Mouse (Mus musculus): ENCODE results near the gene F8.
"Not testable (repeated sequence)": the region's sequence is repeated elsewhere in the genome, so short reads cannot be mapped to it uniquely, and the experiment has no call there.

The F8 gene

DNA sequence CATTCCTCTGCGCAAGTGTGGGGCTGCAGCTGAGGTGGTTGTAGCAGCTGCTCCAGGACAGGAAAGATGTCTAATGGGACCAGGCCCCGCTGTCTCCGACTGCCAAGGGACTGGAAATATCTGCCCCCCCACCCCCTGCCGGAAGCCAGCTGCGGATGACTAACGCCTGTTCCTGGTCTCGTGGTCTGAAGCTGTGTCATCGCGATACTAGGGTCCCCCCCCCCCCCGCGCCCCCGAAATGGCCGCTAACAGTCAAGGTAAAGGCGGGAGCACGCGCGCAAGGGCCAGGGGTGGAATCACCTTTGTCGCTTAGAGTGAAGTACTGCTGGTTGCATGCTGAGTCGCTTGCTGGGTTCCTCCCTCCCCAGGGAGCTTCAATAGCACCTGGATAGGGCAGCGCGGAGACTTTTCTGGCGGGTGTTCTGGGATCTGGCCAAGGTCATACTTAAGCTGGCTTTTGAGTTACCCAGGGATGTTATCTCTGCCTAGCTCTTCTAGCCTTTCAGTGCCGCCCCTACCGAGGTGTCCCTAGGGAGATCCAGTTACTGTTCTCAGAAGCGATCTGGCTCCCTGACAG lies at the start of gene F8, which contains the start of gene Fundc2:
Gene F8, minus strand, starts transcription at position 421 of the 577 bp plus-strand sequence.
Gene Fundc2, plus strand, starts transcription at position 205 of the 577 bp plus-strand sequence.
- peak; percentile 93 for DNase-seq (ENCODE audit: low read depth)

DNA sequence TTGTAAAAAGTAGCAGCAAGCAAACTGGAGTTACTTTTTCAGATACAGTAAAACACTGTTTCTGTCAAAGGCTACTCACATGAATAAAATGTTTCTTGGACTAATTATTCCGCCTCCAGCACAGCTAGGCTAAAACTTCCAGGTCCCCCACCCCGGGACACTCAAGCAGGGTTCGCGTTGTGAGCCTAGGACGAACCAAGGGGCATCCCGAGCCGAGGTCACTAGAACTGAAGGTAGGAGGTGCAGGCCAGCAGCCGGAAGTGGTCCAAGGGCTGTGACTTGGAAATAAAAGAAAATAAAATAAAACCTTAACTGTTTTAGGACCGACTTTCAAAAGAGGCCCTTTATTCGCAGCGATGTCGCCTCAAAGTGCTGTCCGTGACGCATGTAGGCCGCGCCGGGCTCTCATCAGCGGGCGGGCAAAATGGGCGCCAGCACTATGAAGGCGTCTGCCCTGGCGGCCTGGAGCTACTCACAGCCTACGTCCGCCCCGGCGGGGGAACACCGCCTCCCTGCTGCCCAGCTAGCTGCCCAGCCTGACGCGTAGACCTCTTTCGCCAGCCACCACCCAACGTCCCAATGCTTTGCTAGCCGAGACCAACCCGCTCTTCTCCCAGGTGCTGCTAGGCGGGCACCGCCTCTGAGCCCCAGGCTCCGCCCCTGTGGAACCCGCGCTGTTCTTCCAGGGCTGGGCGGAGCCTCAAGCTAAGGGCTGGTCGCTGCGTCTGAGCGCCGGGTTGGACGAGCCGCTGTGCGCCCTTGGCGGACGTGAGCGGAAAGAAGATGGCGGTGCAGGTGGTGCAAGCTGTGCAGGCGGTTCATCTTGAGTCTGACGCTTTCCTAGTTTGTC lies 33.7 kb upstream of the F8 start, which contains the start of the genes Cmc4, Mtcp1 and Brcc3:
Gene Cmc4, minus strand, starts transcription at position 649 of the 850 bp plus-strand sequence.
Gene Mtcp1, minus strand, starts transcription at position 653 of the 850 bp plus-strand sequence.
Gene Brcc3, plus strand, starts transcription at position 693 of the 850 bp plus-strand sequence.
- DNase-seq (ENCODE audit: low read depth) = peak; percentile 93

DNA sequence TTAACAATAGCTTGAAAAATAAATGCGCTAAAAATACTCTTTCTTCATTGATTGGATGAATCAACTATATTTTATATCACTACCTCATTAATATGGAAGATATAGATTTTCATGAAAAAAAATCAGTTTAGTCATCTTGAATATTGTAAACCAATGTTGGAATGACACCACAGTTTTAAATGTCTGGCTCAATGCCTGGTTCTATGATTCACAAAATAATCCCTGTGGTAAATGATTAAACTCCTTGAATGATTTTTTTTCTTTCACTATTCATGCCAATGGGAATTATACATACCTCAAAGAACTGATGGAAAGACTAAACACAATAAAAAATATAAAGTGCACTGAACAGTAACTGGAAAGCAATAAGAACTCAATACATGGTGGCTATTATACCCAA lies 27.3 kb upstream of the F8 start:
- no peak for DNase-seq (ENCODE audit: low read depth)

DNA sequence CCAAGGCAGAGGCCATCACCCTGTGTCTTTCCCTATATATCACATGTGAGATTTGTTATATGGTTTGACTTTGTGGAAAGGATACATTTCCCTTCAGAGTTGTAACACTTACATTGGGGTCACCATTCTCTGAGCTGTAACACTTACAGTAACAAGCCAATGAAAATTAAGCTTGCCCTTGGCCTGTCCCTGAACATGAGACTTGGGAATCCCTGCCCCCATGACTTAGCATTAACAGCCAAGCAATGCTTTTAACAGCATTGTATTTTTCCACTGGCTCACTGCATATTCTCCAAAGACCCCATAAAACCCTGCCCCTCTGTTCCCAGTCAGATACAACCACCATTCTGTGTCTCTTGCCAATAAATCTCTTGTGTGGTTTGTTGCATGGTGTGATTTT lies 20.9 kb upstream of the F8 start:
- no peak for DNase-seq (ENCODE audit: low read depth)

DNA sequence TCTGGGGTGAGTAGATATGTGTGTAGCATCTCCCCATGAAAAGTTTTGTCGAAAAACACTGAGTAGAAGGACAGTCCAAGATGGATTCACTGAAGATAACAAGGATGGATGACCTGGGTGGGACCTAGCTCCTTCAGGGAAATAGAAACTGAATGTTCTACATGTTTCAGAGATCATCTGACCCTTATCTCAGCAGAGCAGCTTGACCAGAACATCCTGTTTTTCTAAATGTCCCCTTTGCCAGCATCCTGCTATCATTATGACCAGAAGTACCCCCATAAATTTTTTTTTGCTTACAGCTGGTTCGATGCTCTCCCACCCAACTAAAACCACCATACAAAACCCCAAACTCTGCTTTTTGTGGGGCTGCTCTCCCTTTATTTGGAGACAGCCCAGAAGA lies 20.3 kb upstream of the F8 start:
- peak; percentile 88 for DNase-seq (ENCODE audit: low read depth)

DNA sequence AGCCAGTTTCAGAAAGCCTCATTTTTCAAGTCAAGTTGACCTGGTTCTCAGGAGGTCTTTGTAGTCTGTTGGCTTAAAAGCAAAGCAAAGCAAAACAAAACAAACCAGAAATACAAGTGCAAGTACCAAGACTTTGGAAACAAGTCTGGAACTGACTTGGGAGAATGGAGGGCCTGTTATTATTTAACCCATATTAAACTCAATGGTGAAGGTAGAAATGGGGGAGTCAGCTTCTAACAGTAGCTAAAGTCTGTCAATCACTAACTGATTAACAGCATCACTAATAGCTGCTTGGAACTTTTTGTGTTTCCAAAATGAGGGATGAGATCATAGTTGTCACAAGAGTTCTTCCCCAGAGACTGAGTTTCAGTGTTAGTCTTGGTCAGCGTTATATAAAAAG lies 17.1 kb upstream of the F8 start:
- DNase-seq (ENCODE audit: low read depth) = no peak

DNA sequence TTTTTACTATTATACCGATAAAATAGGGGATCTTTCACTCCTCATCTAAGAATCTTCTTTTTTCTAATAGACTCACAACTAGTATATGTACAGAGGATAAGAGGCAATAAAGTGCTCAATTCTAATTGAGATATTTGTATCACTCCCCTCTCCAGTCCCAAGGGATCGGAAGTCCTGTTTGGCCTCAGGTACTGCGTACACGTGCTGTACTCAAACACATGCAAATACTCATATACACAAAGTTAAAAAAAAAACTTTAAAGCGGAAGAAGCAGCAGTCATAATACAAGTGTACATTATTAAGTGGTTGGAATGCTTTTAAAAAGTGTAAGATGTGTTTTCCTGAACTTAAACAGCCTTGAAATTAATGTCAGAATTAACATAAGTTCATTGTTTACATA lies 716 bp downstream of the F8 start:
- no peak for DNase-seq (ENCODE audit: low read depth)

DNA sequence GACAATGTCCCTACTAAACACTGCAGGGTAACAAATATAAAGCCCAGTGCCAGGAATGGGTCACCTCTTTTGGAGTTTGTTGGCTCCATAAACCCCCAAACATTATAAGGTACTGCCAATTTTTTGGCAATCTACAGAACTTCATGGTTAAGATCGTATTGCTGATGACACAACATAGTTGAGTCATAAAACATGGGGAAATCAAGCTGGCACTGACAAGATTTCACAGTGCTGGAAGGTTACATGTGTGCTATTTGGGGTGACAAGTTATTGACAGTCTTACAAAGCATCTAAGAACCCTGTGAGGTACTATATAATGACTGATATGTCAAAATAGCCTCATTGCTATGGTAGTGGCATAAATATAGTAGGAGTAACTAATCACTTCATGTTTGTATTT lies 1.2 kb downstream of the F8 start:
- peak; percentile 62 for DNase-seq (ENCODE audit: low read depth)

DNA sequence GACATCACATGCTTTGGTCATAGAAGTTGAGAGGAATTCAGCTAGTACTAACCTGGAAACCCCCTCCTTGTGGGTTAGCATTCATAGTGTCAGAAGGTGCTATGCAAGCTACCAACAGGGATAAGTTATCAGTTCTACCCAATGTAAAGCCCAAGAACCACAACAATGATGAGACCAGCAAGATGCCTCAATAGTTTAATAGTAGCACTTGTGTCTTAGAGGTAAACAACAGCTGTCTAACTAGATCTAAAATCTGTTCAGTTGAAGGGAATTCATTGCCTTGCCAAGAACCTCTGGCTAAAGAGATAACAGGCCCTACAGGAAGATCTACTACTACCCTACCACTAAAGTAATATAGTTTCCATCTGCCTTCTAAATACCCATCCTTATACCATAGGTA lies 5.6 kb downstream of the F8 start:
- no peak for DNase-seq (ENCODE audit: low read depth)

DNA sequence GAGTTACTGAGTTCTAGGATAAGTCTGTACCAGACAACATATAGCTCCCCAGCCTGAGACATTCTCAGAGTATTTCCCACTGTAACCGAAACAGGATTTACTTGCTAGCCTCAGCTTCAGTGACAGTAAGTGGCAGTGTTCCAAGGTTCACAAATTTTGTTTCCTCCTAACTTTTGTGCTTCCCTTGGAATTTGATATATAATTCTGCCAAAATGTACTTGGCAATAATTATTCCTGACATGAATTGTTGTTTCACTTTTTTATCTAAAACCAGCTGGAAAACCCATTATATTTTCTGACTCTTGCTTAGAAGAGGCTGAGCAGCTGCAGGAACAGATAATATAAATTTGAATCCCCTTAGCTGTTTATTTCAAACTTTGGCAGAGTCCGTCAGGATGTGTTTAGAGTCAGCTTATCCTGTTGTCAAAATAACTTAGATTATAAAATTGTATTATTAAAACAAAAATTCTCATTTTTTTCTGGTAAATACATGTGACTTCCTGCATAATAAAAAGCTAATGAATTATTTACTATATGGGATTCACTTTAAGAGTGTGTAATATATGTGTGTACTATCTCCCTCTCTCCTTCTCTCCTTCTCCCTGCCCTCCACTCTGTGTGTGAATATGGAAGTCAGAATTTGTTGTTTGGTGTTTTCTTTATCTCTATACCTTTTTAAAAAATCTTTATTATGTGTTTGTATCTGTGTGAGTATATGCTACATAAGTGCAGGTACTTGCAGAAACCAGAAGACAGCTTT lies 9.6 kb downstream of the F8 start:
- DNase-seq (ENCODE audit: low read depth) = no peak

DNA sequence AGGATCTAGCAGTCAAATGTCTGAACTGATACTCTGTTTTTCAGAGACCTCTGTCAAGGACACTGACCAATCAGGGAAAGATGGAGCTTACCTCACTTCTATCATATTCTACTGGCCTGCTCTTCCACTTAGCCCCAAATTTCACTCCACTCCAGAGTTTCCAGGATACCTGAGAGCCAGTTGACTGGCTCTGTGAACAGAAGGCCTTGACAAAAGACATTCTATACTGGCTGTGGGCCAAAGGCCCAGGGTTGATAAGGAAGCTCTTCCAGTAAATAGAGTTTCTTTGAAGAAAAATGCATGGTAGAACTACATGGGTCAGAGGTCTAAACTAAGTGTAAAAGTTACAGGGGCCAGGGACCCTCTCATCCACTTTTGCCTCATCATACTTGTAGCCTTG lies 12.2 kb downstream of the F8 start:
- DNase-seq (ENCODE audit: low read depth) = peak; percentile 40

DNA sequence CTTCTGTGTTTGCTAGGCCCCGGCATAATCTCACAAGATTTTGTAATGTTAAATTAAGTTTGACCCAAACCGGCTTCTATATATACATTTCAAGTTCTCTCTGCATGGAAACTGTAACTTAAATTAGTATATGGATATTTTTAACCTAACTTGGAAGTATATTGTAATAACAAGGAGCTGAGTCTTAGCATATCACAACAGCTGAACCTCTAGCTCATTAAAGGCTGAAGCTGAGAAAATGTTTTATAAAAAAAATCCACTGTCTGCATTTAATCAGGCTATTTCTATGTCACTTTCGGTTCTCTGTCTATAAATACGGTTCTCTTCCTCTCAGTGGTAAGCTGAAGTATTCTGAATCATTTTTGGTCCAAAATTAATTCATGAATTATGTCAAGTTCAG lies 58.9 kb downstream of the F8 start:
- no peak for DNase-seq (ENCODE audit: low read depth)

DNA sequence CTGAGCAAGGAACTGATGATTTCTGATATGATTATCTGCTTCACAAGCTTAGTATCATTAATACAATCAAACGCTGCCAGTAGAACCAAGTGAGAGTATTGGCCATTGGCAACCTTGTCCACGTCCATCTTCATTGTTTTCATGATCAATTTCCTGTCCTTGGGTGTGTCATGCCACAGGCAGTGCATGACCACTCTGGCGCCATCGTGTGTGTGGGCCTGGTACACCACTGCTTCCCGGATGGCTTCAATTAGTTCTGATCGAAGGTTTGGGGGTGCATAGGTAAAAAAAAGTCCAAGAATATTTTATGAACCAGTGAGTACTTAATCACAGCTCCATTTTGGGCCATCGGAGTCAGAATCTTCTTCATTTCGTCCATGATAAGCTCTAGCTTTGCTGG lies 110.7 kb downstream of the F8 start:
- peak; percentile 15 for DNase-seq (ENCODE audit: low read depth)

DNA sequence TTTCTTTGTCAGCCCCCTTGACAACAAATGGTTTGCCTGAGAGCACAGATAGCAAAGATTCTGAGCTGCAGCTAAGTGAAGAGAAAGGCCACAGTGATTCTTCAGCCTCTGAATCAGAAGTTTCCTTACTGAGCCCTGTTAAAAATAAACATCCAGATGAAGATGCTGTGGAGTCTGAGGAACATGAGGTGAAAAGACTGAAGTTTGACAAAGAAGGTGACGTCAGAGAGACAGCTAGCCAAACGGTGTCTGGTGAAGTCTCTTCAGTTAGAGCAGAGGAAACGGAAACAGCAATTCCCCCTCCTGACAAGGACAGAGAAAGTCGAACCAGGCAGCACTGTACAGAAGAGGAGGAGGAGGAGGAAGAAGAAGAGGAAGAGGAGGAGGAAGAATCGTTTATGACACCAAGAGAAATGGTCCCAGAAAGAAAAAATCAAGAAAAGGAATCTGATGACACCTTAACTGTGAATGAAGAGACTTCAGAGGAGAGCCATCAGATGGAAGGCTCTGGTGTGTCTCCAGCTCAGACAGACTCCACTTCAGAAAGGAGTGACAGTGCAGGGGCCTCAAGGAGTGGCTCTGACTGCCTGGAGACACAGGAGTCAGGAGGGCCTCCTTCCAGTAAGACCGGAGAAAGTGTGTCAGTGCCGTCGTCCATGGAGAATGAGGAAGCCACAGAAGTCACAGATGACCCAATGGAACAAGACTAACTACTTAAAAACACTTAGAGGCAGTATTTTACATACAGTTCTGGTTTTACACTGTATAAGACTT lies 148.6 kb downstream of the F8 start:
- not testable (repeated sequence) for DNase-seq (ENCODE audit: low read depth)

DNA sequence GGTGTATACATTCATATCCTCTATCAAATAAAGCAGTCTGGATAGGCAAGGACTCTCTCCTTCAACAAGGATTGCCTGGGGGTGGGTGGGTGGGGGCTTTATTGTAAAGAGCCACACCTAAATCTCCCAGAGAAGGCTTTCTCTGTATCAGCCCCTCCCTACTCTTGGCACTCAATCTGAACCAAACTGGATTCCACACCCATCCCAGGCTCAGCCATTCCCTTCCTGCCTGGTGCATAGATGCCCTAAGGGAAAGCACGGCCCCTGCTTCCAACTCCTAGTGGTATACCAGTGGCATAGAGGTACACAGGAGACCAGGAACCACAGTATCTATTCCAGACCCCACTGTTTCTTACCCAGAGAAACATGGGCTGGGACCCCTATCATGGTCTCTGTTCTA lies 151.0 kb downstream of the F8 start:
- DNase-seq (ENCODE audit: low read depth) = no peak

DNA sequence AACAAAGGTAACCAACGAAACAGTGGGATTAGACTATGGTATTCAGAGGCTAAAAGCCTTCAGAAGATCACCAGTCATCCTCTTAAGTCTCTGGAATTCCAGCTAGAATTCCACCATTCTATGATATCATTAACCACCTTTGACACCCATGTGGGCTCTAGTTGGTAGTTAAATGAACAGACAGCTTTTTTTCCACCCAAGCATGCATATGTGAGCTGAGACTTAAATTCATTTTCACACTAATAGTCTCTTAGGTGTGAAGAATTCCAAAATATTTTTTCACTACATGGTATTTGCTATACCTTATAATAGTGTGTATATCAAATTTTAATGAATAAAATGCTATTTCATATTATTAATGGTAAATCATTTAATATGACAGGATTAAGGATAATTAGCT lies 218.7 kb downstream of the F8 start, which contains the start of gene Smim9:
Gene Smim9, minus strand, starts transcription at position 101 of the 400 bp plus-strand sequence.
- DNase-seq (ENCODE audit: low read depth) = no peak

DNA sequence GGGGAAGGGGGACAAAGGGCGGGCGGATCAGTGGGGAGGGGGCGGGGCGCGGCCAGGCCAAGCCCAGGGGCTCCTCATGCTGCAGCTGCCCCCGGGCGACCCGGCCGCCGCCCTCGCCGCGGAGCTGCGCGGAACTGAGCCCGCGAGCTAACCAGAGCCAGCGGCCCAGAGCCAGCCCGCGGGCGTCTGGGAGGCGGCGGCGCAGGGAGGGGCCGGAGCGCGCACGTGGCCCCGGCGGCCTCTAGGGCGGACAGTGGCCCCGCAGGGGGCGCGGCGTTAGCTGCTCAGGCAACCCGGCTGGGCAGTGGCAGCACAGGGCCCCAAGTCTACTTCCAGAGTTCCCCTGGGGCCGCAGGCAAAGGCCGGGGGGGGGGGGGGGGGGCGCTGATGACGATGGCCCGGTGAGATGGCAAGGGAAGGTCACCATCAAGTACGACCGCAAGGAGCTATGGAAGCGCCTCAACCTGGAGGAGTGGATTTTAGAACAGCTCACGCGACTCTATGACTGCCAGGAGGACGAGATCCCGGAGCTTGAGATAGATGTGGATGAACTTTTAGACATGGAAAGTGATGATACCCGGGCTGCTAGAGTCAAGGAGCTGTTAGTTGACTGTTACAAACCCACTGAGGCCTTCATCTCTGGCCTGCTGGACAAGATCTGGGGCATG lies 226.7 kb downstream of the F8 start:
- DNase-seq (ENCODE audit: low read depth) = no peak

DNA sequence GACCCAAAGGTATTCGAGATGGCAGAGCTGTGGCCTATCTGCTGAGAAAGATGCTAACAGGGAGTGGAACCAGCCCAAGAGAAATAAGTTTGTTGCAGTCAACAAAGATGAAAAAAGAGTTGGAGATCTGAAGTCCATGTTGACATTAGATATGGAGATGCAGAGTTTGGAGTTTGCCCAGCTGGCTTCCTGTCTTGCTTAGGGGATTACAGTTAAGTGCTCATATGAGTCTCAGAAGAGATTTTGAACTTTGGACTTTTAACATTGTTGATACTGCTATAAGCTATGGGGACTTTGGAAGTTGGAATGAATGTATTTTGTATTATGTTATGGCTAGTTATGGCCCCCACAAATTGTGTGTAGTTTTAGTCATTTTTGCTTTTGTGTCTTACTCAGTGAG lies 230.2 kb downstream of the F8 start:
- no peak for DNase-seq (ENCODE audit: low read depth)

DNA sequence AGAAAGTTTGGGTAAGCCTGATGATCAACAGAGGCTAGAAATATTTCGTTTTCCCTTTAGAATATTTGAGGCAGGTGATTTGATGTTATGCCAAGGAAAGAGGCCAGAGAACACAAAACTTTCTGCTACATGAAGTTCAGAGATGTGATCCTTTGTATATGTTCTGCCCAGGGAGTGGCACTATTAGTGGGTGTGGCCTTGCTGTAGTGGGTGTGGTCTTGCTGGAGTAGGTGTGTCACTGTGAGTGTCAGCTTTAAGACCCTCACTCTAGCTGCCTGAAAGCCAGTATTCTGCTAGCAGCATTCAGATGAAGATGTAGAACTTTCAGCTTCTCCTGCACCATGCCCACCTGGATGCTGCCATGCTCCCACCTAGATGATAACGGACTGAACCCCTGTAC lies 232.1 kb downstream of the F8 start:
- no peak for DNase-seq (ENCODE audit: low read depth)

DNA sequence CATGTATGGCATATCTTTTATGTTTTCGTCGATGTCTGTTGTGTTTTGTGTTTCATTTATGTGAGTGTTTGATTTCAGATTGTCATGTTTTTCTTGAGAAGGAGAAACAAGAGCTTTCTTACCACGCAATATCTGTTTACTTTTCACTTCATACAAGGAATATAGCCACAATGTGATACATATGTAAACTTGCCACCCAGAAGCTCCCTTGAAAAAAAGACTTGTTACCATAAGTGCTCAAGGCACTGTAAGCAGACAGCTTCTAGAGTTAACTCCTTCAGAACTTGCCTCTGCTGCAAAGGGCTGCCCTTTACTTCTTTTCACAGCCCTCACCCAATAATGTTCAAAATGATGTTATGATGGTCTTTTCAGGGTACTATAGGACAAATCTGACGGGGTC lies 234.0 kb downstream of the F8 start:
- no peak for DNase-seq (ENCODE audit: low read depth)

DNA sequence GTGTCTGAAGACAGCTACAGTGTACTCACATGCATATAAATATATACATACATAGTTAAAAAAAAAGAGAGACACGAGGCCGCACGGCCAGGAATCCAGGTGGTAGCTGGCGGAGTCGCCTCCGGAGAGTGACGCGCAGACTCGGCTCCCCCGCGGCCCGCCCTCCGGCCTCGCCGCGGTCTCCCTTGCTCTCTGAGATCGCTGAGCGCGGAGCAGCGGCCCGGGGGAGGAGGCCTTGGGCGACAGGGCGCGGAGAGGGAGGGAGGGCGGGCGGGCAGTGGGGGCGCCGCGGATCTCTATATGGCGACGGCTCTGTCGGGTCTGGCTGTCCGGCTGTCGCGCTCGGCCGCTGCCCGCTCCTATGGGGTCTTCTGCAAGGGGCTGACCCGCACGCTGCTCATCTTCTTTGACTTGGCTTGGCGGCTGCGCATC lies 239.3 kb downstream of the F8 start:
- not testable (repeated sequence) for DNase-seq (ENCODE audit: low read depth)

All from 416B (cell line).